Mouse (Mus musculus): ENCODE results near the gene Pnmal2.

DNA sequence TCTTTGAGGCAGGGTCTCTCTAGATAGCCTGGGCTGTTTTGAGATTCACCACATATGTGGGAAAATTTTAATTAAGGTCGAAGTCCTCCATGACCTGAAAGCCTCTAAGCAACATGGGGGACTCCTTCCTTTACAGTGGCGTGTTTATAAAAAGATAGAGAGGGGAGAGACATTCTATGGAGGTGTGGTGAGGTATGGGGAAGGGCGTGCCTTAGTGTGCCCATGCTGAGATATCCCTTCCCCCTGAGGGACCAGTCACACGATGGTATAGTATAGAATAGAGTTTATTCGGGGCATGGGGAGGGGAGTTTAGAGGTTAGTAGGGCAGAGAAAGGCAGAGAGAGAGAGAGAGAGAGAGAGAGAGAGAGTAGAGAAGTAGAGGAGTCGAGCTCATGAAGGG, 33.7 kb downstream of the Pnmal2 start:
- no peak for TF ChIP-seq CTCF (IDR thresholded peaks at IDR 0.05)
- no peak for TF ChIP-seq EP300 (IDR thresholded peaks at IDR 0.05)
